Mouse (Mus musculus) cortical plate, adult 2 months (tissue): Measurements from ENCODE around the gene Wwc1.

Experiments
- CTCF ChIP-seq: fragments of 200-500 bp; IDR thresholded peaks from 2 replicates; pipeline ENCODE4 v1.5.1; 2011; ENCODE audit warnings: mild to moderate bottlenecking, control low read depth, low read length; ENCODE audit not compliant: insufficient read depth; ENCODE audit errors: extremely low read depth
- POLR2A ChIP-seq: fragments of 200-500 bp; IDR thresholded peaks from 2 replicates; pipeline ENCODE4 v1.6.1; 2011; ENCODE audit warnings: mild to moderate bottlenecking, low read length, control low read depth; ENCODE audit not compliant: insufficient read depth; ENCODE audit errors: extremely low read depth

DNA sequence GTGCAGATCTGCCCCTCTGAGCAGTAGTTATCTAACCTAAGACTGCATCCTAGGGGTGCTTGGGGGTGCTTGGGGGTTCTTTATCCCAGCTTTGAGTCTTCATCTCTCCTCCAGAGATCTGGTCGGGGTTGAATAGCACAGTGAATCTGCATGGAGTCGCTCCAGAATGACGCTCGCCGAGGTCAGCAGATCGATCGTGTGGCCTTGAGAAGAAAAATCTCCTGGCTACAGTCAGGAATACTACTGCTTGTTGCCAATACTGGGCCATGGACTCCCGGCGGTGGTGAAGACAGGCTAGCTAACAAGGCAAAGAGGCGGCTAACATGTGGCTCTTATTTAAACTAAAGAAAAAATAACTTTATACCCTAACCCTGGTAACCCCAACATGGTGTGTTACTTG lies 12.0 kb downstream of the Wwc1 start:
- no peak for TF ChIP-seq CTCF
- no peak for TF ChIP-seq POLR2A
